Mouse (Mus musculus) lung, embryonic 16.5 days (tissue): ENCODE results near the gene Dgcr8. TPM values are rescaled to one million over a fixed set of nuclear protein-coding genes. Genes with fewer than 3 reads are reported as not detected.

Source experiments
- ATAC-seq: fragments of 200-750 bp; cut with Nextera tagmentation; 2 replicates; pipeline ENCODE4 v1.8.0; 2017; ENCODE audit warnings: low read depth, mild to moderate bottlenecking, moderate library complexity
- H3K27ac ChIP-seq: fragments of 300-500 bp; sonication (generic); 2 replicates; pipeline ENCODE4 v1.5.1; 2014; ENCODE audit warnings: mild to moderate bottlenecking, control low read depth, low read length
- H3K27me3 ChIP-seq: fragments of 300-500 bp; sonication (generic); 2 replicates; pipeline ENCODE4 v1.6.1; 2014; ENCODE audit warnings: low read depth, low read length, mixed read lengths; ENCODE audit not compliant: control insufficient read depth, insufficient read depth
- H3K36me3 ChIP-seq: fragments of 300-500 bp; sonication (generic); 2 replicates; pipeline ENCODE4 v1.6.1; 2014; ENCODE audit warnings: low read length; ENCODE audit not compliant: control insufficient read depth, insufficient read depth
- H3K4me1 ChIP-seq: fragments of 300-500 bp; sonication (generic); replicated peaks from 2 replicates; pipeline ENCODE4 v1.6.1; 2014; ENCODE audit warnings: low read length, mixed read lengths; ENCODE audit not compliant: control insufficient read depth, insufficient read depth
- H3K4me2 ChIP-seq: fragments of 300-500 bp; sonication (generic); 2 replicates; pipeline ENCODE4 v1.6.1; 2014; ENCODE audit warnings: low read depth, low read length, control low read depth
- H3K4me3 ChIP-seq: fragments of 300-500 bp; sonication (generic); 2 replicates; pipeline ENCODE4 v1.5.1; 2014; ENCODE audit warnings: mild to moderate bottlenecking, low read length, control low read depth
- H3K9ac ChIP-seq: fragments of 300-500 bp; sonication (generic); 2 replicates; pipeline ENCODE4 v1.6.1; 2014; ENCODE audit warnings: low read length, control low read depth
- H3K9me3 ChIP-seq: fragments of 300-500 bp; sonication (generic); 2 replicates; pipeline ENCODE4 v1.6.1; 2016; ENCODE audit warnings: low read length; ENCODE audit not compliant: control insufficient read depth
- WGBS: fragments of 180-500 bp; shearing (Covaris S2); extraction: QIAGEN DNeasy Blood & Tissue Kit; methylation state at CpG from one replicate; pipeline ENCODE4 v1.1.7; 2014; 5-methylcytosine and 5-hydroxymethylcytosine counted together
- microRNA counts: library from miRNA; unstranded; fragments of <30 nt; microRNA quantifications from one replicate; lab custom pipeline; 2016
- microRNA-seq: library from miRNA; unstranded; fragments of <30 nt; microRNA quantifications from one replicate; pipeline ENCODE4, GENCODE M21; 2016
- polyA plus RNA-seq: library from polyadenylated mRNA; unstranded; fragments of >200 nt; fragmentation: Nextera tagmentation; extraction: Ambion mirVana; gene quantifications from 2 replicates; pipeline ENCODE4 v1.2.1, GENCODE M21; 2015

The Dgcr8 gene
- polyA plus RNA-seq, 1 experiment from 2014 or later = 26.6 TPM

GRCm38 (mm10) chr16:18217579-18217978 is 71.5 kb downstream of the Dgcr8 start, which contains the start of gene Ccdc188:
TSS of gene Ccdc188 (plus strand) at chr16:18217879.
- Histone ChIP-seq H3K4me2 (no peak within 1 kb of the TSS), H3K9ac (no peak within 1 kb of the TSS), H3K36me3 (peaks cover under 1% of the 10 kb centered on the region; the same call in 1 of the 2 replicates), H3K9me3 (no peaks in the 10 kb centered on the region), H3K4me3 (no peak within 1 kb of the TSS), H3K27me3 (no peaks in the 10 kb centered on the region), H3K27ac (no peak within 1 kb of the TSS), H3K4me1 (peaks cover 9% of the 10 kb centered on the region)
- no peak for ATAC-seq
- WGBS = 88% methylated on average over 4 of the region's 4 CpGs

- Histone ChIP-seq H3K27me3 (no peaks in the 10 kb centered on the region; the same call in 1 of the 2 replicates), H3K27ac (no peak overlapping the region), H3K4me3 (no peak overlapping the region), H3K4me1 (peaks cover 3% of the 10 kb centered on the region), H3K9me3 (no peaks in the 10 kb centered on the region), H3K36me3 (no peaks in the 10 kb centered on the region), H3K4me2 (no peak overlapping the region), H3K9ac (no peak overlapping the region)
- no peak for ATAC-seq
- 63% methylated on average over 7 of the region's 7 CpGs for WGBS
Measured at GRCm38 (mm10) chr16:18214858-18215257, 74.2 kb downstream of the Dgcr8 start.

DNA sequence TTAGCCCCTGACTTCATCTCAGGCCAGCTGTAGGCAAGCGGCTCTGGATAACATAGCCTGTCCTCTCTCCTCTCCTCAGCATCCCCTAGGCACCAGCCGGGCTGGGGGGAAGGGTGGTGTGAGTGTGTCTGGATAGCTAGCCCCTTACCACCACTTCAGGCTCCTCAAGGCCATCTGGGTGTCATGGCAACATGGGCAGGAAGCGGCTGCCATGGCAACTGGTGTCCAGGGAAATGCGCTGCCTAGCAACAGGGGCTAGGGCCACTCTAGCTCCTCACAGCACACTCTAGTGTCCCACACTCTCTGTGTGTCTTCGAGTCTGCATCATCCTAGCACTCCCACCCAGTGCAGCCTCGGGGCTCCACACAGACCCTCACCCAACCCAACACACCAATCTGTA is 75.4 kb downstream of the Dgcr8 start:
- no peaks in the 10 kb centered on the region for H3K9me3 ChIP-seq
- no peak overlapping the region for H3K4me2 ChIP-seq
- no peaks in the 10 kb centered on the region; the same call in 1 of the 2 replicates for H3K27me3 ChIP-seq
- no peak overlapping the region for H3K4me3 ChIP-seq
- H3K27ac ChIP-seq = no peak overlapping the region
- ATAC-seq = peak; percentile 8; the same call in 1 of the 2 replicates
- H3K36me3 ChIP-seq = no peaks in the 10 kb centered on the region
- 39% methylated on average over 6 of the region's 6 CpGs for WGBS
- H3K4me1 ChIP-seq = no peaks in the 10 kb centered on the region; the same call in 1 of the 2 replicates
- no peak overlapping the region for H3K9ac ChIP-seq

DNA sequence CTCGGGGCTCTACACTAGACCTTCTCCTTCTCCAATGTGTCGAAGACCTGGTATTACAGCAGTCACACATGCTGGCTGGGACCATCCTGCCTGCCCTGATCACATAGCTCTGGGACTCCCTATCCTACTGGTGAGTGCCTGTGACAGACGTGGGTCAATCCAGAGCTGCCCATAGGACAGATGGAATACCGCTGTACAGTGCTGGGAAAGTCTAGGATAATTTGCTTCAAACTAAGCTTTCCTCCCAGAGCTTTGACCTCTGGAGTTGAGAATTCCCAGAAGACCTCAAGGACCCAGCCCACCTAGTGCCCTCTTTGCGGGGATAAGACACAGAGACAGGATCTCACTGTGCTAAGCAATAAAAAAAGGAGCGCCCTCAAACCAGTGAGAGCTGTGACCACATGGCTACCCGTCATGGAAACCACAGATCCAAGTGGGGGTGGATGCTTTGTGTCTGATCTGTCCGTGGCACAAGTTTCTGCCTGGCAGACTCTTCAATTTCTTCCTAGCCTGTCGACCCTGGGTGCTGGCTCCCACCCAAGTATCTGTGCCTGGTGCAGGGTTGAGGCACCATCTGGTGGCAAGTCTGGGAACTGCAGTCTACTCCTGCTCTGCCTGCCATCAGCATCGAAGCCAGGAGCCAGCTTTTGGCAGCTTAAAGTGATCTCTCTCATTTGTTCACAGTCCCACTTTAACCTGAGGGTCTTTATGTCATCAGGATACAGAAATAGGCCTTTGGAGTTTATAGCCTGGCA is 77.5 kb downstream of the Dgcr8 start:
- Histone ChIP-seq H3K27ac (no peak overlapping the region), H3K4me2 (no peak overlapping the region), H3K4me1 (no peaks in the 10 kb centered on the region; the same call in 1 of the 2 replicates), H3K9me3 (no peaks in the 10 kb centered on the region), H3K36me3 (no peaks in the 10 kb centered on the region), H3K9ac (no peak overlapping the region), H3K4me3 (no peak overlapping the region), H3K27me3 (no peaks in the 10 kb centered on the region; the same call in 1 of the 2 replicates)
- 45% methylated on average over 10 of the region's 10 CpGs for WGBS
- peak; percentile 29; the same call in 1 of the 2 replicates for ATAC-seq

DNA sequence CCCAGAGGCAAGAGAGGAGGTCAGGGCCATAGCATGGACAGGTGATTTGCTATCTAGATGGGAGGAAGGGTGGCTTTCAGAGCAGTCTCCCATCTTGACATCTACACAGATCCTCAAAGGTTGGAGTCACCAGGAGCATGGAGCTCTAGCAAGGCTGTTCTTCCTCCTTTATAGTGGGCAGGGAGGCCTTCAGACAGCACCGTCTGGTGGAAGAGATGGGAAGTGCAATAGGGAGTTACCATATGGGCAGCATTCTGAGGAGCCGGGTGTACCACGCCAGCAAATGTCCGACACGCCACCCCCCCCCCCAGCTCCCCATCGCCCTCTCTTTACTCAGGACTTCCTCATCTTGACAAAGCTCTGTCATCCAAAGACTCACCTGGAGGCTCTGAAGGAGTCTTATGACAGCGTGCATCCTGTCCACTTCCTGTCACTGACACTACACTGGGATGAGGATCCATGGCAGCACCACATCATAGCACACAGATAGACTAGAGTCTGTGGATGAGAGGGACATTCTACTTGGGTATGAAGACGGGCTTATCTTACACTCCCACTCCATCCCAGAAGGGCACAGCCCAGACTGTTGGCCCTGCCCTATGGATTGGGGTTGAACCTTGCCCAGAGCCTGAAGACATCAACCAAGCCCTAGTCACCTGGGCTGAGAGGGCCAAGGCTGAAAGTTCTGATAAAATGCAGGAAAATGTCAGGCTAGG is 78.2 kb downstream of the Dgcr8 start:
- Histone ChIP-seq H3K9ac (no peak overlapping the region), H3K27ac (no peak overlapping the region), H3K27me3 (no peaks in the 10 kb centered on the region; the same call in 1 of the 2 replicates), H3K4me2 (no peak overlapping the region), H3K4me3 (no peak overlapping the region), H3K36me3 (no peaks in the 10 kb centered on the region), H3K4me1 (no peaks in the 10 kb centered on the region; the same call in 1 of the 2 replicates), H3K9me3 (no peaks in the 10 kb centered on the region)
- 16% methylated on average over 8 of the region's 8 CpGs for WGBS
- peak; percentile 12; the same call in 1 of the 2 replicates for ATAC-seq

MicroRNAs within 50 kb of the gene (microRNA counts, 519-probe panel; counts per million panel counts)
- microRNA mmu-miR-1306 (lab: Ali Mortazavi, UCI) (1,709 counts per million, percentile 25 among the panel's probes with 10 or more counts), microRNA mmu-miR-185 (lab: Ali Mortazavi, UCI) (3,042 counts per million, percentile 58 among the panel's probes with 10 or more counts)

Small RNA genes within 50 kb of the gene (microRNA-seq; reads per million reads assigned to microRNA genes)
- gene Gm24572 (not detected), gene Mir1306 (202 reads per million, percentile 57 among the genes with 10 or more reads in this experiment), gene Mir185 (265 reads per million, percentile 61 among the genes with 10 or more reads in this experiment)

Other genes with a start within 250 kb of the Dgcr8 start
- 78.5 and 79.2 TPM in 2 replicates for gene Dgcr6, start 236.4 kb downstream of the Dgcr8 start, polyA plus RNA-seq
- 12.5 and 13.4 TPM in 2 replicates for gene Prodh, start 199.0 kb downstream of the Dgcr8 start, polyA plus RNA-seq
- 0.35 TPM in 2 replicates for gene Rtn4r, start 161.6 kb downstream of the Dgcr8 start, polyA plus RNA-seq
- gene Ccdc188, start 71.4 kb downstream of the Dgcr8 start, polyA plus RNA-seq = not detected in 2 replicates
- 9.1 and 9.3 TPM in 2 replicates for gene Zdhhc8, start 54.1 kb downstream of the Dgcr8 start, polyA plus RNA-seq
- gene Trmt2a, start 40.6 kb downstream of the Dgcr8 start, polyA plus RNA-seq = 95.2 and 106 TPM in 2 replicates
- gene Ranbp1, start 40.5 kb downstream of the Dgcr8 start, polyA plus RNA-seq = 459 and 514 TPM in 2 replicates
- gene Gm49776, start 30.9 kb downstream of the Dgcr8 start, polyA plus RNA-seq = 1.8 and 2.8 TPM in 2 replicates
- gene Tango2, start 58.9 kb upstream of the Dgcr8 start, polyA plus RNA-seq = 27.0 and 28.7 TPM in 2 replicates
- gene Arvcf, start 58.9 kb upstream of the Dgcr8 start, polyA plus RNA-seq = 34.0 and 36.7 TPM in 2 replicates
- 22.0 and 22.1 TPM in 2 replicates for gene Txnrd2, start 137.1 kb upstream of the Dgcr8 start, polyA plus RNA-seq
- gene Comt, start 137.6 kb upstream of the Dgcr8 start, polyA plus RNA-seq = 124 and 125 TPM in 2 replicates
- 14.1 and 14.3 TPM in 2 replicates for gene Gnb1l, start 209.5 kb upstream of the Dgcr8 start, polyA plus RNA-seq
- 4.0 and 4.5 TPM in 2 replicates for gene Rtl10, start 209.7 kb upstream of the Dgcr8 start, polyA plus RNA-seq